Mouse (Mus musculus) midbrain, embryonic 13.5 days (tissue): ENCODE results near the gene Krt17. TPM values are rescaled to one million over a fixed set of nuclear protein-coding genes. Genes with fewer than 3 reads are reported as not detected.
"Not testable (repeated sequence)": the region's sequence is repeated elsewhere in the genome, so short reads cannot be mapped to it uniquely, and the experiment has no call there.

Source experiments
- ATAC-seq: fragments of 200-750 bp; cut with Nextera tagmentation; 2 replicates; pipeline ENCODE4 v1.8.0; 2017; ENCODE audit warnings: mild to moderate bottlenecking, moderate TSS enrichment, moderate library complexity
- H3K27ac ChIP-seq: fragments of 300-500 bp; sonication (generic); 2 replicates; pipeline ENCODE4 v1.5.1; 2015; ENCODE audit warnings: inconsistent platforms, mild to moderate bottlenecking, moderate library complexity
- H3K27me3 ChIP-seq: fragments of 300-500 bp; sonication (generic); 2 replicates; pipeline ENCODE4 v1.6.1; 2015; ENCODE audit warnings: mild to moderate bottlenecking, inconsistent platforms
- H3K36me3 ChIP-seq: fragments of 300-500 bp; sonication (generic); 2 replicates; pipeline ENCODE4 v1.6.1; 2015; ENCODE audit warnings: mild to moderate bottlenecking, inconsistent platforms
- H3K4me1 ChIP-seq: fragments of 300-500 bp; sonication (generic); replicated peaks from 2 replicates; pipeline ENCODE4 v1.6.1; 2015; ENCODE audit warnings: inconsistent platforms
- H3K4me2 ChIP-seq: fragments of 300-500 bp; sonication (generic); replicated peaks from 2 replicates; pipeline ENCODE4 v1.6.1; 2015; ENCODE audit warnings: moderate library complexity, mild to moderate bottlenecking, inconsistent platforms
- H3K4me3 ChIP-seq: fragments of 300-500 bp; sonication (generic); replicated peaks from 2 replicates; pipeline ENCODE4 v1.5.1; 2015; ENCODE audit warnings: mild to moderate bottlenecking, inconsistent platforms
- H3K9ac ChIP-seq: fragments of 300-500 bp; sonication (generic); replicated peaks from 2 replicates; pipeline ENCODE4 v1.6.1; 2015; ENCODE audit warnings: mild to moderate bottlenecking, inconsistent platforms
- H3K9me3 ChIP-seq: fragments of 300-500 bp; sonication (generic); 2 replicates; pipeline ENCODE4 v1.6.1; 2016; ENCODE audit warnings: mild to moderate bottlenecking, inconsistent platforms
- WGBS: fragments of 180-500 bp; shearing (Covaris S2); methylation state at CpG from one replicate; pipeline ENCODE4 v1.1.7; 2015; 5-methylcytosine and 5-hydroxymethylcytosine counted together
- polyA plus RNA-seq: library from polyadenylated mRNA; unstranded; fragments of >200 nt; fragmentation: Nextera tagmentation; extraction: Ambion mirVana; gene quantifications from 2 replicates; pipeline ENCODE4 v1.2.1, GENCODE M21; 2015

Krt17 gene
- not detected in 2 replicates for polyA plus RNA-seq

- no peaks in the 10 kb centered on the region for H3K36me3 ChIP-seq
- H3K4me3 ChIP-seq, result no peak within 1 kb of the TSS
- H3K4me1 ChIP-seq, result 0 out of 2 replicates have a peak, but pooled peaks cover 3% of the 10 kb centered on the region
- H3K4me2 ChIP-seq, result no peak within 1 kb of the TSS
- 82% methylated on average over 21 of the region's 21 CpGs for WGBS
- H3K27ac ChIP-seq, result no peak within 1 kb of the TSS
- H3K27me3 ChIP-seq, result no peaks in the 10 kb centered on the region
- H3K9ac ChIP-seq, result no peak within 1 kb of the TSS
- H3K9me3 ChIP-seq, result no peaks in the 10 kb centered on the region
- ATAC-seq, result no peak
Measured at GRCm38 (mm10) chr11:100260514-100261234, at the start of gene Krt17. TSS of gene Krt17 (minus strand) at chr11:100261029.

DNA sequence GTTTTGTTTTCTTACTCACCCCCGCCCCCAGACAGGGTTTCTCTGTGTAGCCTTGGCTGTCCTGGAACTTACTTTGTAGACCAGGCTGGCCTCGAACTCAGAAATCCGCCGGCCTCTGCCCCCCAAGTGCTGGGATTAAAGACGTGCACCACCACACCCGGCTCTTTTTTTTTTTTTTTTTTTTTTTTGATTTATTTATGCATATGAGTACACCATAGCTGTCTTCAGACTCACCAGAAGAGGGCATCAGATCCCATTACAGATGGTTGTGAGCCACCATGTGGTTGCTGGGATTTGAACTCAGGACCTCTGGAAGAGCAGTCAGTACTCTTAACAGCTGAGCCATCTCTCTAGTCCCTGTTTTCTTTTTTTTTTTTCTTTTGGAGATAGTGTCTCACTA is 47.8 kb upstream of the Krt17 start:
- H3K4me1 ChIP-seq, H3K4me3 ChIP-seq, H3K9me3 ChIP-seq, H3K4me2 ChIP-seq, H3K27ac ChIP-seq, H3K36me3 ChIP-seq, H3K27me3 ChIP-seq, H3K9ac ChIP-seq, ATAC-seq: not testable (repeated sequence)
- WGBS, result 90% methylated on average over 6 of the region's 6 CpGs

DNA sequence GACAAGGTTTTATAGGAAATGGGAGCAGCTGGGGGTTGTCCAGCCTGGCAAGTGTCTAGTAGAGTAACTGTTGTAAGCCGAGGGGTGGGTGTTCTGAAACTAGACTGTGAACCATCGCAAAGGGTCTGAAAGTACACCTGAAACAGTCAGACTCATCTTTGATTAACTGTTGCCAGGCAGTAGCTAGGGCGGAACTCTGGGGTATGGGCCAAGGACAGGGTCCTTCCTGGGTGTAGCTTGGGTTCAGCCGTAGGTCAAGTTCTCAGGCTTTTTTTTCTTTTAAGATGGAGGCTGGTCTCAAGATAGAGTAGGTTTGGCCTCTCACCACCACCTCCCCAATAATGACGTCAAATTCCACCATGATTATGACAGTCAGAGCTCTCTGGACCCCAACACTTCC is 47.1 kb upstream of the Krt17 start:
- no peak overlapping the region for H3K9ac ChIP-seq
- peaks cover 7% of the 10 kb centered on the region; the same call in 1 of the 2 replicates for H3K4me1 ChIP-seq
- no peak overlapping the region for H3K4me3 ChIP-seq
- no peaks in the 10 kb centered on the region for H3K36me3 ChIP-seq
- WGBS, result 90% methylated on average over 5 of the region's 5 CpGs
- H3K9me3 ChIP-seq, result no peaks in the 10 kb centered on the region
- H3K27ac ChIP-seq, result no peak overlapping the region
- H3K27me3 ChIP-seq, result no peaks in the 10 kb centered on the region
- no peak for ATAC-seq
- no peak overlapping the region for H3K4me2 ChIP-seq

- Histone ChIP-seq H3K36me3 (no peaks in the 10 kb centered on the region), H3K4me3 (no peak overlapping the region), H3K27ac (no peak overlapping the region), H3K27me3 (peaks cover 3% of the 10 kb centered on the region; the same call in 1 of the 2 replicates), H3K4me1 (0 out of 2 replicates have a peak, but pooled peaks cover 3% of the 10 kb centered on the region), H3K9me3 (no peaks in the 10 kb centered on the region), H3K4me2 (no peak overlapping the region), H3K9ac (no peak overlapping the region)
- 84% methylated on average over 5 of the region's 5 CpGs for WGBS
- ATAC-seq, result no peak
Measured at GRCm38 (mm10) chr11:100301292-100301691, 40.5 kb upstream of the Krt17 start.

DNA sequence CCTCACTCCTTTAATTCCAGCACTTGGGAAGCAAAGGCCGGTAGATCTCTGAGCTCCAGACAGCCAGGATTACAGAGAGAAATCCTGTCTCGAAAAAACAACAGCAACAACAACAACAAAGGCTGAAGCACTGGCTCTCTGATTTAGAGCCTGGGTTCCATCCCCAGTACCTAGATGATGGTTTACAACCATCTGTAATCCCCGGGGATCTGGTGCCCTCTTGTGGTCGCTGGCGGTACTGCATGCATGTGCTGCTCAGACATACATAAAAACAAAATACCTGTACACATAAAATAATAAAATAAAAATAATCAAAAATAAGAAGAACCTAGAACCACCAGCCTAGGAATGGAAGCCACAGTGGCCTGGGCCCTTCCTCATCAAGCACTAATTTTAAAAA is 39.5 kb upstream of the Krt17 start:
- no peak overlapping the region for H3K4me3 ChIP-seq
- ATAC-seq, result no peak
- no peaks in the 10 kb centered on the region for H3K36me3 ChIP-seq
- no peak overlapping the region for H3K4me2 ChIP-seq
- 0 out of 2 replicates have a peak, but pooled peaks cover 3% of the 10 kb centered on the region for H3K4me1 ChIP-seq
- H3K27me3 ChIP-seq, result peaks cover 3% of the 10 kb centered on the region; the same call in 1 of the 2 replicates
- 10% methylated on average over 5 of the region's 5 CpGs for WGBS
- no peaks in the 10 kb centered on the region for H3K9me3 ChIP-seq
- no peak overlapping the region for H3K9ac ChIP-seq
- H3K27ac ChIP-seq, result no peak overlapping the region

DNA sequence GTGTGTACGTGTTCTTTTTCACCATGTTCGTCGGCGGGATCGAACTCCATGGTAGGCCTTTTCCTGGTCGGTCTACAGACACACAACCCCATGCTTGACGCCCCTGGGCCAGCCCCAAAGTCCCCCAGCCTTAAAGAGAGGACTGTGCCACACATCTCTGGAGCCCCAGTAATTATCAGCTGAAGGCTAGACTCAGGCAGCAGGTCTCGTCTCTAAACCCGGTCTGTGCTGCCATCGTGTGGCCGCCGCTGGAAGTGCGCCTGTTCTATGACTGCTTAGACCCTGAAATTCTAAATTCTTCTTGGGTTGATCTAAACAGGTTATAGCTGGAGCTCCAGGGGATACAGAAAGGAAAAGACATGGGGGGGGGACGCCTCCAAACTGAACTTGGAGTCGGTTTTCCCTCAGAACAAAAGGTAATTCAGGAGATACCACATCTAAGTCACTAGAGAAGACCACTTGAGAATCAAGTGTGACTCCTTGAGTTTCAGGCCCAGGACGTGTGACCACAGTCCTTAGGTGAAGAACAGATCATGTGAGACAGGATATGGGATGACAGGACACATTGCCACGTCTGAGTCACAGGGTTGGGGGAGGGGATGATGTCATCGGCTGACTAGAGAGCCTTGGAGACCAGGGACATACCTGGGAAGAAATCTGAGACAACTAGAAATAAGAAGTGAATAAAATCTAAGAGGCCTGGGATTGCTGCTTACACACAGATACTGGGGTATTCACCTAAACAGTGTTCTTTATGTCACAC is 37.6 kb upstream of the Krt17 start:
- WGBS, result 23% methylated on average over 18 of the region's 18 CpGs
- Histone ChIP-seq H3K4me3 (peak overlapping the region; percentile 11; the same call in 1 of the 2 replicates), H3K27me3 (peaks cover 3% of the 10 kb centered on the region; the same call in 1 of the 2 replicates), H3K9me3 (no peaks in the 10 kb centered on the region), H3K36me3 (no peaks in the 10 kb centered on the region), H3K27ac (no peak overlapping the region), H3K4me1 (0 out of 2 replicates have a peak, but pooled peaks cover 3% of the 10 kb centered on the region), H3K4me2 (peak overlapping the region; percentile 29), H3K9ac (no peak overlapping the region)
- ATAC-seq, result peak; percentile 44; the same call in 1 of the 2 replicates

DNA sequence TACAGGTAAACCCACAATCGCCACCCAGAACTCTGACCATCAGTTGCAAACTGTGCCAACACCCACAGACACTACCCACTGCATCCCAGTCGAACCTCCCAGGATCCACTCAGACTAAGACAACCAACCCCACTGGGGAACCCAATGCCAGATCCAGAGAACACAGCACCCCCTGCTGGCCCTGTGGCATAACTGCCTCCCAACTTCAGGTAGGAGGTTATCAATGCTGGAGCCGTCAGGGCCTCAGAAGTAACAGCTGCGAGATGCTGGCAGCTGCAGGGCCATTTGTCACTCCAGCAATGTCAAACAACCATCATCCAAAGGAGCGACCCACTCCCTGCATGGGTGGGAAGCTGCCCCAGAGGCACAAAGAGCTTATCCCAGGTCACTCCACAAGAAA is 37.0 kb upstream of the Krt17 start:
- WGBS, result 44% methylated on average over 5 of the region's 5 CpGs
- peak; percentile 1; the same call in 1 of the 2 replicates for ATAC-seq
- 0 out of 2 replicates have a peak overlapping the region, but pooled peaks have one; percentile 11 for H3K4me3 ChIP-seq
- H3K4me1 ChIP-seq, result peaks cover 9% of the 10 kb centered on the region
- no peaks in the 10 kb centered on the region for H3K9me3 ChIP-seq
- no peaks in the 10 kb centered on the region for H3K36me3 ChIP-seq
- H3K27ac ChIP-seq, result no peak overlapping the region
- H3K9ac ChIP-seq, result no peak overlapping the region
- H3K27me3 ChIP-seq, result peaks cover 3% of the 10 kb centered on the region; the same call in 1 of the 2 replicates
- peak overlapping the region; percentile 29 for H3K4me2 ChIP-seq

DNA sequence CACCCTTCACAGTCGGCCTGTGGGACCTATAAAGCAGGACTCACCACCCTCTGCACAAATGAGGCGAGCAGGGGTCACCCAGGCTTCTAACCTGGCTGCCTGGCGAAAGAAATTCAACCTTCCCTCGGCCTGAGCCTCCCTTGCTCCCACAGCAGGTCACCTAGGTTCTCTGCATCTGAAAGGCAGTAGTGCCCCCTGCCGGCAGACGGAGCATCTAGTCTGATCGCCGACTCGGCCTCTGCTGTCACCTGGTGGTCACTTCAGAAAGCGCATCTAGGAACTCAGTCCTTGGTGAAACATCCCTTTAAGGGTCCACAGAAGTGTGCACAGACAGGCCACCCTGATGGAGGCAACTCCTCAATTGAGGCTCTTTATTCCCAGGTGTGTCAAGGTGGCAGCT is 34.5 kb upstream of the Krt17 start:
- H3K9me3 ChIP-seq, result no peaks in the 10 kb centered on the region
- H3K27me3 ChIP-seq, result no peaks in the 10 kb centered on the region
- H3K27ac ChIP-seq, result no peak overlapping the region
- no peaks in the 10 kb centered on the region for H3K36me3 ChIP-seq
- peaks cover 12% of the 10 kb centered on the region for H3K4me1 ChIP-seq
- no peak overlapping the region for H3K4me3 ChIP-seq
- 4% methylated on average over 10 of the region's 10 CpGs for WGBS
- peak overlapping the region; percentile 31; the same call in 1 of the 2 replicates for H3K4me2 ChIP-seq
- peak; percentile 38 for ATAC-seq
- no peak overlapping the region for H3K9ac ChIP-seq

- Histone ChIP-seq H3K27ac (no peak overlapping the region), H3K9ac (no peak overlapping the region), H3K36me3 (no peaks in the 10 kb centered on the region), H3K9me3 (no peaks in the 10 kb centered on the region), H3K4me3 (no peak overlapping the region), H3K27me3 (no peaks in the 10 kb centered on the region), H3K4me2 (no peak overlapping the region), H3K4me1 (peaks cover 9% of the 10 kb centered on the region)
- WGBS, result 42% methylated on average over 6 of the region's 6 CpGs
- ATAC-seq, result no peak
Measured at GRCm38 (mm10) chr11:100292884-100293283, 32.1 kb upstream of the Krt17 start.

DNA sequence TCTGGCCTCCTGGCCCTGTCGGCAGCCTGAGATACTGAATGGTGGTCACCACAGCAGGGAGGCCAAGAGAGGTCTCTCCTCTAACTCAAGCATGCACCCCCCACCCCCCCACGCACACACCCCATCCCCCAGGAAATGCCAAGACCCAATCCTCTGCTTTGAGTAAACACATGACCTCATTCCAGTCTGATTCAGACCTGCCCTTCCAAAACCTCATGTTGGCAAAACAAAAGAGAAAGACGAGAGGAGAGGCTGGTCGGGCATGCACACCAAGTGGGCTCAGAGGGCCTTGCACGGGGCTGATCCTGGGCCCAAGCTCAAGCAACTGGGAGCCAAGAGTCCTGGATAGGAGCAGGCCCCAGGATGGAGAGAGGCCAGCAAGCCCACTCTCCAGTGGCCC is 29.4 kb upstream of the Krt17 start:
- Histone ChIP-seq H3K27me3 (no peaks in the 10 kb centered on the region), H3K9ac (no peak overlapping the region), H3K27ac (no peak overlapping the region), H3K4me2 (no peak overlapping the region), H3K36me3 (no peaks in the 10 kb centered on the region), H3K9me3 (no peaks in the 10 kb centered on the region), H3K4me1 (peaks cover 12% of the 10 kb centered on the region), H3K4me3 (no peak overlapping the region)
- WGBS, result 32% methylated on average over 5 of the region's 5 CpGs
- ATAC-seq, result no peak

DNA sequence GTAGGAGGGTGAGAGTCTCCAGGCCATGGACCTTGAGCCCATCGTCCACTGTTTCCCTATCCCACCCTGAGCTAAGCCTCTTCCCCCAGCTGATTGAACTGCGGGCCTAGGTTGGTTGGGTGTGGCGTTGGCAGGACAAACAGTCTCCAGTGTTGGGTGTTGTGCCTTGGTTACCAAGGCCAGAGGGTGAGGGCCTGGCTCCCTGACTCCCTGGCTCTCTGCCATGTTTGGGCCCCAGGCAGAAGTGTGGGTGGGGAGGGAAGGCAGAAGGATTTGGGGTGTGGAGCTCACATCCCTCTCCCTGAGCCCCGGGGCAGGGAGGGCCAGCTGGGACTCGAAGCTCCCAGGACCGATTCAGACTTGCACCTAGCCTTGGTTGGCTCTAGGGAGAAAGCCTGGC is 28.1 kb upstream of the Krt17 start:
- H3K27me3 ChIP-seq, result no peaks in the 10 kb centered on the region
- ATAC-seq, result no peak

DNA sequence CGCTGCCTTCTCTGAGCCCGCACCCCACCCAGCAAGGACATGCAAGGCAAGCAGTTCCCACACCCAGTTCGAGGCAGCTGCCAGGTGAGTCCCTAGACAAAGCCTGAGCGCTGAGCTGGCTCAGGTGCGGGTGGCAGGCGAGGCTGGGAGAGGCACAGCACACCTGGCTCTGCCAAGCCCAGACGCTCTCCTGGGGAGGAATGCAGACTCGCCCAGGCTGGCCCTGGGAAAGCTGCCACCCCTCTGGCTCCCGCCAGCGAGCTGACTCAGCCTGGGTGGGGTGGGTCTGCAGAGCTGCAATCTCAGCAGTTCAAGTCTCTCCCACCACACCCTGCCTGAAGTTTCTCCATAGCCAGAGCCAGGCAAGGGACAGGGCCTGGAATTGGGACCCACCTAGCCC is 26.2 kb upstream of the Krt17 start:
- ATAC-seq, result no peak
- Histone ChIP-seq H3K4me3 (no peak overlapping the region), H3K36me3 (no peaks in the 10 kb centered on the region), H3K4me2 (no peak overlapping the region), H3K9ac (no peak overlapping the region), H3K27ac (no peak overlapping the region), H3K9me3 (no peaks in the 10 kb centered on the region), H3K4me1 (peaks cover 3% of the 10 kb centered on the region; the same call in 1 of the 2 replicates), H3K27me3 (no peaks in the 10 kb centered on the region)
- WGBS, result 36% methylated on average over 10 of the region's 10 CpGs

More for the DNA sequence above, 28.1 kb upstream of the Krt17 start:
- H3K4me1 ChIP-seq, result peaks cover 12% of the 10 kb centered on the region
- H3K36me3 ChIP-seq, result no peaks in the 10 kb centered on the region
- H3K9ac ChIP-seq, result no peak overlapping the region
- WGBS, result 90% methylated on average over 6 of the region's 6 CpGs
- H3K4me3 ChIP-seq, result no peak overlapping the region
- no peak overlapping the region for H3K4me2 ChIP-seq
- no peak overlapping the region for H3K27ac ChIP-seq
- H3K9me3 ChIP-seq, result no peaks in the 10 kb centered on the region
